Mouse (Mus musculus) induced T-regulatory cell, adult 2 months (primary cell): ENCODE data around the gene 2310011J03Rik.

ENCODE experiments used
- DNase-seq: peaks from one replicate; pipeline ENCODE4 v3.0.0-alpha.2; 2012; ENCODE audit warnings: low read depth

Gene 2310011J03Rik

DNA sequence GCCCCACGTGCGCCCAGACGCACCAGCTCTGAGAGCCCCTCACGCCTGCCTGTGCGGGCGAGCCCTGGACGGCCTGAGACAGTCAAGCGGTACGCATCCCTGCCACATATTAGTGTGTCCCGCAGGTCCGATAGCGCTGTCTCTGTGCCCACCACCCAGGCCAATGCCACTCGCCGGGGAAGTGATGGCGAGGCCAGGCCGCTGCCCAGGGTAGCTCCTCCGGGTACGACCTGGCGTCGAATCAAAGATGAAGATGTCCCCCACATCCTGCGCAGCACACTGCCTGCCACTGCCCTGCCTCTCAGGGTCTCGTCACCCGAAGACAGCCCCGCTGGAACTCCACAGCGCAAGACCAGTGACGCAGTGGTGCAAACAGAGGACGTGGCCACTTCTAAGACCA lies 5.0 kb downstream of the 2310011J03Rik start:
- no peak for DNase-seq

DNA sequence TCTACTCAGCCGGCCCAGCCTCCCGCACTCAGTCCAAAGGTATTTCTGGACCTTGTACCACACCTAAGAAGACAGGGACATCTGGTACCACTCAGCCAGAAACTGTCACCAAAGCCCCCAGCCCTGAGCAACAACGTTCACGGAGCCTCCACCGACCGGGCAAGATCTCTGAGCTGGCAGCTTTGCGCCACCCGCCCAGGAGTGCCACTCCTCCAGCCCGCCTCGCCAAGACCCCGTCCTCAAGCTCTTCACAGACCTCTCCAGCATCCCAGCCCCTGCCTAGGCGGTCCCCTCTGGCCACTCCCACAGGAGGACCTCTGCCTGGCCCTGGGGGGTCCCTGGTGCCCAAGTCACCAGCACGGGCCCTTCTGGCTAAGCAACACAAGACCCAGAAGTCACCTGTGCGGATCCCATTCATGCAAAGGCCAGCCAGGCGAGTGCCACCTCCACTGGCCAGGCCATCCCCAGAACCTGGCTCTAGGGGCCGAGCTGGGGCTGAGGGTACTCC lies 5.8 kb downstream of the 2310011J03Rik start:
- DNase-seq = no peak

DNA sequence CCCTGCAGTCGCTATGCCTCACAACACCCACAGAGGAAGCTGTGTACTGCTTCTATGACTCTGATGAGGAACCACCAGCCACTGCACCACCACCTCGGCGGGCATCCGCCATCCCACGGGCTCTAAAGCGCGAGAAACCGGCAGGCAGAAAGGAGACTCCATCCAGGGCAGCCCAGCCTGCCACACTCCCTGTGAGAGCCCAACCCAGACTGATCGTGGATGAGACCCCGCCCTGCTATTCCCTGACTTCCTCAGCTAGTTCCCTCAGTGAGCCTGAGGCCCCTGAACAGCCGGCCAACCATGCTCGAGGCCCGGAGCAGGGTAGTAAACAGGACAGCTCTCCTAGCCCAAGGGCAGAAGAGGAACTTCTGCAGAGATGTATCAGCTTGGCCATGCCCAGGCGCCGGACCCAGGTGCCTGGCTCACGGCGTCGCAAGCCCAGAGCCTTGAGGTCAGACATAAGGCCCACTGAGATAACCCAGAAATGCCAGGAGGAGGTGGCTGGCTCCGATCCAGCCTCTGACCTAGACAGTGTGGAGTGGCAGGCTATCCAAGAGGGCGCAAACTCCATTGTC lies 6.6 kb downstream of the 2310011J03Rik start:
- no peak for DNase-seq

DNA sequence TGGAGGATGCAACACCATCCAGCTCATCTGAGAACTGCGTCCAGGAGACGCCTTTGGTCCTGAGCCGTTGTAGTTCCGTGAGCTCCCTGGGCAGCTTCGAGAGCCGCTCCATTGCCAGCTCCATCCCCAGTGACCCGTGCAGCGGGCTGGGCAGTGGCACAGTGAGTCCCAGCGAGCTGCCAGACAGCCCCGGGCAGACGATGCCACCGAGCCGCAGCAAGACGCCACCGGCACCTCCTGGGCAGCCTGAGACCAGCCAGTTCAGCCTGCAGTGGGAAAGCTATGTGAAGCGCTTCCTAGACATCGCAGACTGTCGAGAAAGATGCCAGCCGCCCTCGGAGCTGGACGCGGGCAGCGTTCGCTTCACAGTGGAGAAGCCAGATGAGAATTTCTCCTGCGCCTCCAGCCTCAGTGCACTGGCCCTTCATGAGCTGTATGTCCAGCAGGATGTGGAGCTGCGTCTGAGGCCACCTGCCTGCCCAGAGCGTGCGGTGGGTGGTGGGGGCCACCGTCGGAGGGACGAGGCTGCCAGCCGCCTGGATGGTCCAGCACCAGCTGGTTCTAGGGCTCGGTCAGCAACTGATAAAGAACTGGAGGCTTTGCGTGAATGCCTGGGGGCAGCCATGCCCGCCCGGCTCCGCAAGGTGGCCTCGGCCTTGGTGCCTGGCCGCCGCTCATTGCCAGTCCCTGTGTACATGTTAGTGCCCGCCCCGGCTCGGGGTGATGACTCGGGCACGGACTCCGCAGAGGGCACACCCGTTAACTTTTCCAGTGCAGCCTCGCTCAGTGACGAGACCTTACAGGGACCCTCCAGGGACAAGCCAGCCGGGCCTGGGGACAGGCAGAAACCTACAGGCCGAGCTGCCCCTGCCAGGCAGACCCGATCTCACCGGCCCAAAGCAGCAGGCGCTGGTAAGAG lies 7.5 kb downstream of the 2310011J03Rik start:
- no peak for DNase-seq

DNA sequence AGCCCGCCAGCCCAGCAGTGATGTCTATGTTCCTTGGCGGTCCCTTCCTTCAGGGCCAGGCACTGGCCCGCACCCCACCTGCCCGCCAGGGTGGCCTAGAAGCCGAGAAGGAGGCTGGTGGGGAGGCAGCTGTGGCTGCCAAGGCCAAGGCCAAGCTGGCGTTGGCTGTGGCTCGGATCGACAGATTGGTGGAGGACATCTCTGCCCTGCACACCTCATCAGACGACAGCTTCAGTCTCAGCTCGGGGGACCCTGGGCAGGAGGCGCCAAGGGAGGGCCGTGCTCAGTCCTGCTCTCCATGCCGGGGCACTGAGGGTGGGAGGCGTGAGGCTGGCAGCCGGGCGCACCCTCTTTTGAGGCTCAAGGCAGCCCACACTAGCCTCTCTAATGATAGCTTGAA lies 8.8 kb downstream of the 2310011J03Rik start:
- no peak for DNase-seq

DNA sequence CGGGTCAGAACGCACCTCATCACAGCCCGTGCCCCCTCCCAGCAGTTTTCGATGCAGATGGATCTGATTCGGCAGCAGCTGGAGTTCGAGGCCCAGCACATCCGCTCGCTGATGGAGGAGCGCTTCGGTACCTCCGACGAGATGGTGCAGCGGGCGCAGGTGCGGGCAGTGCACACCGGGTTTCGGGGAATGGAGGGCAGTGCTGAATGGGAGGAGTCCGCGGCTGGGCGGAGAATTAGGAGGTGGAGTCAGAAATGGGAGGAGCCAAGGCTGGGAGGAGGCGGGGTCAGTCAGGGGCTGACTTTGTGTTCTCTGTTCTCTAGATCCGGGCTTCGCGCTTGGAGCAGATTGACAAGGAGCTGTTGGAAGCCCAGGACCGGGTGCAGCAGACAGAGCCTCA lies 15.5 kb downstream of the 2310011J03Rik start:
- DNase-seq = peak; percentile 86

DNA sequence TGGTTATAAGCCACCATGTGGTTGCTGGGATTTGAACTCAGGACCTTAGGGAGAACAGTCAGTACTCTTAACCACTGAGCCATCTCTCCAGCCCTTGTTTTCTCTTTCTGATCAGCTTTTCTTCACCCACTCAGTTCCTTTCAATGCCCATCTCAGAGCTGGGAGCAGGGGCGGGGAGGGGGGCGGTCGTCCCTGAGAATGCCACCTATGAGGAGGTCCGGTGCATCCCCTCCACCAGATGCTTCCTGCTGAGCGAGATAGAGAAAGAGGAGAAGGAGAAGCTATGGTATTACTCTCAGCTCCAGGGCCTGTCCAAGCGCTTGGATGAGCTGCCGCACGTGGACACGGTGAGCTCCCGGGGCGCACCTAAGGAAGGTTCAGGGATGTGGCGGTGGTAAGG lies 15.9 kb downstream of the 2310011J03Rik start:
- no peak for DNase-seq

DNA sequence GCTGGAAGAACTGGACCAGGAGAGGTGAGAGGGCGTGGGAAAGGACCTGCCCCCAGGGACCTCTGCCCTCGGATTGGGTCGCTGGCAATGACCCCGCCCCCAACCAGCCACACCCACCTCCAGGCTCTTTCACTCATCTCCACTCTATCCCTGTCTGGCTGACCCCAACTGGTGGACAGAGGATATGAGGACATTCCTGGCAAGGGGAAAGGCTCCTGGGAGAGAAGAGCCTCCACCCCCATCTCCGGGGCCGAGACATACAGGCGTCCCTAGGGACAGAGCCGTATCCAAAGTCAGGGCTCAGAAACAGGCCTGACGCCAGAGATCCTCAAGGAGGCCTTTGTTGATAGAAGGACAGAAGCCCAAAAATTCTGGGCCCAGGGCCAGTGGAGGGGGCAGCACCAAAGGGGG lies 17.9 kb downstream of the 2310011J03Rik start:
- DNase-seq = no peak

DNA sequence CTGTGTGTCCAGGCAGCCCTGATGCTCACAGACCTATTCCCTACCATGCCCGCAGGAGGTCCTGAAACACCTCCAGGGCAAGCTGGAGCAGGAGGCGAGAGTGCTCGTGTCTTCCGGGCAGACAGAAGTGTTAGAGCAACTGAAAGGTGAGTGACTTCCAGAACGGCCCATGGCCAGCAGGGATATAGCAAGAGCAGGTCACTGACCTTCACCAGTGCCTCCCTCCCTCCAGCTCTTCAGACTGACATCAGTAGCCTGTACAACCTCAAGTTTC lies 18.3 kb downstream of the 2310011J03Rik start:
- DNase-seq = no peak

DNA sequence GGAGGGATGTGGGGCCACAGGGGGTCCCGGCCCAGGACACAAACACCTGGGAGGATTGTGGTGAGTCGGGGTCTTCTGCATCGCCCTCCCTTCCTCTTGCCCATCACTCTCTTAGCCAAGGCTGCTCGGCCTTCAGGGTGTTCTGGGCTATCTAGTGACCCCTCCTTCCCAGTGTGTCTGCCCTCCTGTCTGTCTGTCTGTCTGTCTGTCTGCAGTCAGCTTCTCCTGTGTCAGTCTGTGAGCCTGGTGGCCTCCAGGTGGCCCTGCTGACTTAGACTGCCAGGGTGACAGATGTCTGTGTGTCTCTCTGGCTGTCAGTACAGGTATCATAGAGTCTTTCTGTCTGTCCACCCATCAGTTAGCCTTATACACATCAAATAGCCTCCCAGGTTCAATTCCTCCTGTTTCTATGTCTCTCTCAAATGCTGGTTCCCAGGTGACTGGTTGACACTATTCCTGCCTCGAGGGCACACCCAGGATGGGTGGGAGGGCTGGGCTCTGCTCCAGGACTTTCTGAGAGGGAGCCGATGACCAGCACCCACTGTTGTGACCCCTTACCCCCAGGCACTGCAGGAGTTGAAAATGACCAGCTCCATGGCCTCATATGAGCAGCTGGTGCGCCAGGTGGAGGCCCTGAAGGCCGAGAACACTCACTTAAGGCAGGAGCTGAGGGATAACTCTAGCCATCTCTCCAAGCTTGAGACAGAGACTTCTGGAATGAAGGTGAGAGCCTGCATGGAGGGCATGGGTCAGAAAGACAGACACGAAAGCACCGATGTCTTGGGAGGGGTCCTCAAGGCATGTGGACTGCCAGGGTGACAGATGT lies 18.9 kb downstream of the 2310011J03Rik start:
- no peak for DNase-seq

DNA sequence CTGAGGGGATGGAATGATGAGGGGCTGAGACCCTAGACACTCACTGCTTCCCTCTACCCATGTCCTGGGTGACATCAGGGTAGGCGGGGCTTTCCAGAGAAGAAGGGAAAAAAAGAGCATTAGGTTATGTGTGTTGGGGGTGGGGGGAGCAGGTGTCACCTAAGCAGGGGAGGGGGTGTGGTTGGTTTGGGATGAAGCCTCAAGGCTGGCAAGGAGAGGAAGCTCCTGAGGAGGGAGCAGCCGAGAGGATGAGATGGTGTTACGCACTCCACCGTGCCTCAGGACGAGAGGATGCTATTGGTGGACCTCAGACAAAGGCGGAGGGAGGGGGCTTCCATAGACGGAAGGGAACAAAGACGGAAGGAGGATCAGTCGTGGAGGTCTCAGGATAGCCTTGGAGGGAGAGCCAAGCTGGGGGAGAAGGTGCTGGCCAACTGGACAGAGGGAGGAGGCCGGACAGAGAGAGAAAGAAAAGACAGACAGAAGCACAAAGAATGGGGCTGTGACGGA lies 19.6 kb downstream of the 2310011J03Rik start:
- DNase-seq = no peak

DNA sequence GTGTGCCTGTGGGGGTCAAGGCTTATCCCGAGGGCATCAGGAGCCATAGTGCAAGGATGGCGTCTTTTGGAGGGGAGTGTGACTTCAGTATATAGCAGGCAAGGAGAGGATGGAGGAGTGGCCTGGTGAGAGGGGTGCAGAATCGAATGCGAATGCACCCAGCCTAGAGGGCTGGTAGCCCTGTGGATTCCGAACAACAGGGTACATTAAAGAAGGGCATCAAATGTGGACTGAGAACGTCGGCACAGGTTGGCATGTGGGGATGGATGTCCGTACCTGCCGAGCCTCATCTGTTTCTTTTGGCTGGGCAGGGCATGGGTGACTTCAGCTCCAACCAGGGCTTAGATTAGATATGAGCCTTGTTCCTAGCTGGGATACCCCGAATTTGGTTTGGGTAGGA lies 20.5 kb downstream of the 2310011J03Rik start:
- no peak for DNase-seq

DNA sequence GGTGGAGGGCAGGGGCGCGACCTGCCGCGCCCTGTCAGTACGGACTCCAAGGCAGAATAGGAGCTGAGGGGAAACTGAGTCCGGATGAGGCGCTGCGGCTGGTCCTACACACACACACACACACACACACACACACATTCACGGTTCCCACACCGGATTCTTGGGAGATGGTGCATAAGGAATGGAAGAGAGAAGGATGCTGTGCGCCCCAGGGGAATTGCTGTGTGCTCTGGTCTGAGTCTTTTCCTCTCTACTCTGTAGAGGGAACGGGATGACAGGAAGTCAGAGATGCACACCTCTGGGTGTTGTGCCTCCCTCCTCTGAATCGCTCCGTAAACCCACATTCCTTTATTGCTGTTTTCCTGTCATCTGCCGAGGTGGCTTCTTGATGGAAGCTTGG lies 21.0 kb downstream of the 2310011J03Rik start:
- DNase-seq = no peak

DNA sequence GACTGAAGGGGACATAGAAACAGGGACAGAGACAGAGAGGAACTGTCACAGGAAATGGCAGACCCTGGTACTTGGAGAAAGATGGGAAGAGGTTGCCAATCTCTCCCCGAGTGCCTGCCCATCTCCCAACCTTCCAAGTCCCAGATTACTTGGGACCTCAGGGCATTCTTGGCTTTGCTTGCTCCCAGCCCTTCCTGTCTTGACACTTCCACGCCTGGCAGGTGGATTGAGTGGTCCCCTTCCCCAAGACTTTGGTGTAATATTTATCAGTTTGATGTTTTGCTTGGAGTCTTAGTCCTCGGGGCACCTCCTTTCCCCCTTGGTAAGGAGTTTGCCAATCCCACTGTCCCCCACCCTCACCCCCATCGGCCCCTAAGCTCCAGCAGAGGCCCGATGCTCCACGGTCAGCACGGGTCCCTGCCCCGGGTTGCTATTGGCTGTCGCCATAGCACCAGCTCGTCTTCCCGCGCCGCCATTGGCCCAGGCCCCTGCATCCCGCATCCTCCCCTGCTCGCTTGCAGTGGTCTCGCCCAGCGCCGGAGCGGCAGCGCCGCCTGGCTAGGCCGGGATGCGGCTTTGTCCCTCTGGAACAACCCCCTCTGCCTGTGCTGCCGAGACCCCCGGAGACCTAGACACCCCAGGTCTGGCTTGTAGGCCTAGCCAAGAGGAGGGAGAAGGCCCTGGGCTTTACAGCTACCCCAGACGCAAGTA lies 21.6 kb downstream of the 2310011J03Rik start:
- DNase-seq = no peak

DNA sequence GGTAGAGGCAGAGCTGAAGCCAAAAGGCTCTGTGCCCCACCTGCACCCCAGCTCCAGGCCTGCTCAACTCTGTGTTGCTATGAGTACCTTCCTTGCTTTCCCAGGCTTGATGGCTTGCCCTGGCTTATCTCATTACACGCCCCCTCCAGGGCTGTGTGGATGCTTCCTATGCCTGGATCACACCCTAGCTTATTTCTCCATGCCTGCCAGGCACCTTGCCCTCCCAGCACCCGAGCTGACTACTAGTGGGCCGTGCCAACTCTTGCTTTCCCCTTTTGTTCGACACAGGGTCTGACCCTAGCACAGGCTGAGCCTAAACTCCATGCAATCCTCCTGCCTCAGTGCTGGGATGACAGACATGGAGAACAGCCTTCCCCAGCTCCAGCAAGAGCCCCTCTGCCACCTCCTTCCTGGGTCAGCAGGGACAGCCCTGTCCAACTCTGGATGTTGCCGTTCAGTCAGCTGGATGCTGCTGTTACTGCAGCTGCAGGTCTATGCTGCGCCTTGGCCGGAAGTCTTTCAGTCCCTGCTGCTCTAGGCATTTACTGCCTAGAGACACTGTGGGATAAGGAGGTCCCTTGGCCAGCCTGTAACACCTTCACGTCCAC lies 22.7 kb downstream of the 2310011J03Rik start:
- no peak for DNase-seq

DNA sequence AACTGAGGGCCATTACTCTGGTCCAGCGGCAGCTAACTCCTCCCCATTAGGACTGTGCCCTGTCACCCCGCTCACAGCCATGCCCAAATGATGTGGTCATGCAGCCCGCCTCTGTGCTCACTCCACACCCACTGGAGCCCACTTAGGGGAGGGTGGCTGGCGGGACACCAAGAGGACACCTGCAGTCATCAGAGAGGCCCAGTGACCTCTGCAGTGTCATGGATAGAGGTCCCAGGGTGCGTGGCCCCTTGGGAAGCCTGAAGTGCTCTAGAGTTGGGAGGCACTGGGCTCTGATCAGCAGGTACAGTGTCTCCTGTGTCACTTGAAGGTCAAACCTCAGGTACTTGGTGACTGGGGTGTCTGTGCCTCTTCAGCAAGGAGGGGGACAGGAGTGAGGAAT lies 23.5 kb downstream of the 2310011J03Rik start:
- DNase-seq = no peak

DNA sequence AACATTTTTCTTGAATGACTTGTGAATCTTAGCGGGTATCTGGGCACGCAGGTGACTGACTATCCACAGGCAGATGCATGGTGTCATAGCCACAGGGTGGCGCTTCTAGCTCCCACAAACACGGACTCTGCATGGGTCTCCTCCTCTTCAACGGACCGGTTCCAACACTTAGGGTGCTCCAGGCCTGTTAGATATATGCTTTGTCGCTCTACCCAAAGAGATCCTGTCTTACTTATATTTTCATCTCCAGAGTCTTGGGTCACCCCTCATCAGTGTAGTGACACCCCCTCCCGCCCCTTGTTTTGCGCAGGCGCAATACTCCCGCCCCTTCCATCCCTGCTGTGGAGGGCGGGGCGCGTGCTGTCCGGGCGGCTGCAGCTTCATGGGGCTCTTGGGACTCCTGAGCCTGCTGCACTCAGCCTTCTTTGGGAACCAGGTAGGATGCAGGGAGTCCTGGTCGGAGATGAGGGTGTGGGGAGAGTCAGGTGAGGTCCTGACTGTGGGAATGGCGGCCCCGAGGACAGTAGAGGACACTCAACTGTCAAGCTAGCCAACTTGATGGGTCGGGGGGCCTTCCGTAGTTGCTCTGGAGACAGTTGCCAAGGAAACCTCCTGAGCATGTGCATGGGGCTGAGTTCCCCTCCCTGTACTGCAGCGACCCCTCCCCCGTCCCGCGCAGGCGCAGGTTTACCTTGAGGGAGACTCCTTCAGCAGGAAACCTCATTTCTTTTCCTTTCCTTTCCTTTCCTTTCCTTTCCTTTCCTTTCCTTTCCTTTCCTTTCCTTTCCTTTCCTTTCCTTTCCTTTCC lies 24.5 kb downstream of the 2310011J03Rik start, which contains the start of gene Apc2:
Gene Apc2 (plus strand): TSS at position 360 of the 808 bp plus-strand sequence.
- DNase-seq = peak; percentile 87

DNA sequence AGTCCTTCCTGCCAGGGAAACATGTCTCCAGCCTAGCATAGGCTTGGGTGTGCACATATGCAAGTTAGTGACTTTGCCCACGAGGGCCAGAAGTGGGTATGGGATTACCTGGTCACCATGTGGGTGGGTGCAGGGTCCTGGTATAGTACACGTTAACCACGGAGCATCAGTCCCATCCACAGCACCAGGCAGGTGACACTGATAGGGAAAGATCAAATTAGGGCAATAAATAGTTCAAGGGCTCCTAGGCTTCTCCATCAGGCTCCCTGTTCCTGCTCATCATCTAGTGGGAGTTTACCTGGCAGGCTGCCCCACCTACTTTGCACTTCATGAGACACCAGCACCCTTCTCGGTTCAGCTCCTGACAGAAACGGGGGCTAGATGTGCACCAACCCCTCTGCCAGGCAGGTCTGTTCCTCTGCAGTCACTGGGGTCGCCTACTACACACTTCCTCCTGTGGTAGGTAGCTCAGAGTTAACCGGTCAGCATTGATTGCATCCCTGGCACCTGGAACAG lies 25.5 kb downstream of the 2310011J03Rik start:
- no peak for DNase-seq

DNA sequence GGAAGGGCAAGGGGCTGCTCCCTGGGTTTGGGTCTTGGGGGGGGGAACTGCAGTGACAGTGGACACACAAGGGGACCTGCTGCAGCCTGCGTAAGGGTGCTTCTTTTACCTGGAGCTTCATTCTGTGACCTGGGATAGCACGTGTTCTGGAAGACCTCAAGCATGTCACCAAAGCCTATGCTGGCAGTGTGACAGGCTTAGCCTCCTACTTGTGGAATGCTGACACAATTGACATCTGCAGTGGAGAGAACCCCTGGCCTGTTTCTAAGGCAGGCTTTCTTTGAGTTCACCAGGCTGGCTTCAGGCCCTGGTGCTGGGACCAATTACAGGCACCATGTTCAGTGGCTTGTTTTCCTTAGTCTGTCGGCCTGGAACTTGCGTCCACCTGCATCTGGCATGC lies 26.0 kb downstream of the 2310011J03Rik start:
- DNase-seq = no peak

DNA sequence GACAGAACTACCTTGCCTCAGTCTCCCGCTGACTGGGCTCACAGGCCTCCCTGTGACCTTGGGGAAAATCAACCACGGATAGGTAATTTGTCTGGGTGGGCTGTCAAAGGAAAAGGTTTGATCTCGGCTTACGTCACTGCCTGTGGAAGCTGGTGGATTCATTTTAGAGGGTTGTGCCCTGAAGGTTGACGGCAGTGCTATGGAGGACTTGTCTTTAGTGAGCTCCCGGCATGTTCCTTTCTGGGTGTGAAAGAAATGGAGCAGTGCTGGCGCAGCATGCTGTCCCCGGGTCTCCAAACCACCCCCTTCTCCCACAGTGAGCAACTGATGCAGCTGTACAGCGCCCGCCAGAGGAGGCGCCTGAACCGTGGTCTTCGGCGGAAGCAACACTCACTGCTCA lies 27.0 kb downstream of the 2310011J03Rik start:
- peak; percentile 61 for DNase-seq
